Mouse (Mus musculus) bone marrow macrophage, adult 2 months (primary cell): ENCODE results near the gene Ing3.

ENCODE experiments used
- CTCF ChIP-seq: IDR thresholded peaks from 2 replicates; pipeline ENCODE4 v1.5.1; 2012; ENCODE audit warnings: low read depth, mild to moderate bottlenecking, low read length, moderate library complexity
- POLR2A ChIP-seq: IDR thresholded peaks from 2 replicates; pipeline ENCODE4 v1.6.1; 2012; ENCODE audit warnings: mild to moderate bottlenecking, low read depth, low read length, borderline replicate concordance

GRCm38 (mm10) chr6:21909720-21910119, 39.7 kb upstream of the Ing3 start:
- TF ChIP-seq POLR2A = no peak
- TF ChIP-seq CTCF = no peak
